Mouse (Mus musculus) G1E (cell line): Measurements from ENCODE around the gene Shroom3. TPM values are rescaled to one million over a fixed set of nuclear protein-coding genes. Genes with fewer than 3 reads are reported as not detected.

Source experiments
- ATAC-seq: 2 replicates; pipeline ENCODE4 v1.8.0; 2016; ENCODE audit warnings: mild to moderate bottlenecking; ENCODE audit not compliant: insufficient number of reproducible peaks, poor library complexity, low FRiP score, severe bottlenecking; ENCODE audit errors: extremely low read depth
- DNase-seq: peaks from one replicate; pipeline ENCODE4 v3.0.0; 2012; ENCODE audit warnings: low spot score
- H3K27me3 ChIP-seq: 2 replicates; pipeline ENCODE4 v1.6.1; 2012; ENCODE audit warnings: mild to moderate bottlenecking, low read length, inconsistent platforms; ENCODE audit not compliant: insufficient read depth
- H3K36me3 ChIP-seq: replicated peaks from 2 replicates; pipeline ENCODE3; 2012; ENCODE audit warnings: mild to moderate bottlenecking, inconsistent platforms
- H3K4me1 ChIP-seq: 2 replicates; pipeline ENCODE4 v1.6.1; 2012; ENCODE audit warnings: low read depth, low read length, inconsistent platforms, mixed read lengths; ENCODE audit not compliant: insufficient read depth
- H3K4me3 ChIP-seq: 2 replicates; pipeline ENCODE4 v1.5.1; 2012; ENCODE audit warnings: low read depth, mild to moderate bottlenecking, inconsistent platforms, low read length, moderate library complexity, mixed read lengths
- H3K9me3 ChIP-seq: replicated peaks from 2 replicates; pipeline ENCODE4 v1.6.1; 2012; ENCODE audit warnings: inconsistent platforms
- CTCF ChIP-seq: IDR thresholded peaks from 2 replicates; pipeline ENCODE4 v1.5.1; 2012; ENCODE audit warnings: low read depth, low read length, inconsistent platforms, mixed read lengths
- GATA1 ChIP-seq: IDR thresholded peaks from 2 replicates; pipeline ENCODE4 v1.6.1; 2012; ENCODE audit warnings: borderline replicate concordance, low read length, inconsistent platforms, mixed read lengths
- GATA2 ChIP-seq: IDR thresholded peaks from 2 replicates; pipeline ENCODE4 v1.6.1; 2012; ENCODE audit warnings: low read depth, low read length, inconsistent platforms, borderline replicate concordance
- POLR2AphosphoS5 ChIP-seq: IDR thresholded peaks from 2 replicates; pipeline ENCODE4 v1.6.1; 2012; ENCODE audit warnings: low read depth, low read length, inconsistent platforms; ENCODE audit not compliant: insufficient replicate concordance
- TAL1 ChIP-seq: conservative IDR thresholded peaks from 2 replicates; pipeline ENCODE4 v1.6.1; 2012; ENCODE audit warnings: low read depth, low read length, inconsistent platforms, mixed read lengths
- polyA plus RNA-seq: library from polyadenylated mRNA; stranded (reverse); fragments of >175 nt; gene quantifications from 2 replicates; pipeline ENCODE4 v1.2.3, GENCODE M21; 2012
- total RNA-seq, 2 experiments: library from RNA; stranded (forward) in 1 of 2; stranded (reverse) in 1 of 2; fragments of 200-1000 nt in 1 of 2; fragments of >200 nt in 1 of 2; fragmentation: Nextera tagmentation in 1 of 2; gene quantifications; 2 replicates each; pipeline ENCODE4 v1.2.3; 2014 to 2017

The Shroom3 gene
- total and polyA plus RNA-seq, 3 experiments, result 0.60 TPM; not detected in 2

GRCm38 (mm10) chr5:92843850-92844785 is 160.9 kb downstream of the Shroom3 start:
- no peak for ATAC-seq
- H3K36me3 ChIP-seq, result no peaks in the 10 kb centered on the region
- no peaks in the 10 kb centered on the region for H3K27me3 ChIP-seq
- no peak for TF ChIP-seq GATA2
- TF ChIP-seq CTCF, result no peak
- TF ChIP-seq POLR2AphosphoS5, result no peak
- TF ChIP-seq GATA1, result no peak
- no peak for TF ChIP-seq TAL1
- H3K9me3 ChIP-seq, result no peaks in the 10 kb centered on the region
- DNase-seq, result no peak
- H3K4me1 ChIP-seq, result no peaks in the 10 kb centered on the region
- no peak overlapping the region for H3K4me3 ChIP-seq

GRCm38 (mm10) chr5:92849743-92850142 is 166.5 kb downstream of the Shroom3 start:
- Histone ChIP-seq H3K4me1 (no peaks in the 10 kb centered on the region), H3K4me3 (no peak overlapping the region), H3K36me3 (no peaks in the 10 kb centered on the region), H3K9me3 (no peaks in the 10 kb centered on the region; the same call in 1 of the 2 replicates), H3K27me3 (no peaks in the 10 kb centered on the region)
- DNase-seq, result no peak
- ATAC-seq, result no peak
- TF ChIP-seq CTCF, result no peak
- no peak for TF ChIP-seq GATA2
- TF ChIP-seq GATA1, result no peak
- no peak for TF ChIP-seq POLR2AphosphoS5
- TF ChIP-seq TAL1, result no peak

- ATAC-seq, result no peak
- H3K4me1 ChIP-seq, result no peaks in the 10 kb centered on the region
- no peak for TF ChIP-seq GATA2
- TF ChIP-seq TAL1, result no peak
- TF ChIP-seq POLR2AphosphoS5, result no peak
- no peak for TF ChIP-seq GATA1
- no peak for TF ChIP-seq CTCF
- peaks cover 2% of the 10 kb centered on the region for H3K9me3 ChIP-seq
- no peak for DNase-seq
- H3K27me3 ChIP-seq, result 0 out of 2 replicates have a peak, but pooled peaks cover 2% of the 10 kb centered on the region
- H3K36me3 ChIP-seq, result no peaks in the 10 kb centered on the region
- H3K4me3 ChIP-seq, result no peak overlapping the region
Observed at GRCm38 (mm10) chr5:92850925-92851324, 167.7 kb downstream of the Shroom3 start.

DNA sequence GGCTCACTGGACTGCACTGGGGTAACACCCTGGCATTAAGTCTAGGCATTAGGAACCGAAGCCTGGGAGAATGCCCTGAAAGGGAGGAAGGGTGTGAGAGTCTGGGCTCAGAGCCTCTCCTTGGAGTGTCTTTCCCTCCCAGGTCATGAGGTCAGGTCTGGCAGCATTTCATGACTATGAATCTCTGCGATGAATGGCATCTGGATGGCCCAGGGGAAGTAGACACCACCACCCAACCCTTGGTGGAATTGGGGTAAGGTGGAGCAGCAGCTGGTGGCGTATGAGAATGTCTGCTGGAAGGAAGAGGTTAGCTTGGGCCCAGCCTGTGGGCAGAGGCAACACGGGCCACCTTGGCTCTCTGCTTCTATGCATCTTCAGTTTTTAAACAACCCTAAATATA is 171.7 kb downstream of the Shroom3 start:
- DNase-seq (no peak), ATAC-seq (no peak)
- no peak overlapping the region for H3K4me3 ChIP-seq
- H3K27me3 ChIP-seq, result 0 out of 2 replicates have a peak, but pooled peaks cover 2% of the 10 kb centered on the region
- H3K4me1 ChIP-seq, result no peaks in the 10 kb centered on the region
- H3K9me3 ChIP-seq, result peaks cover 10% of the 10 kb centered on the region
- H3K36me3 ChIP-seq, result no peaks in the 10 kb centered on the region
- TF ChIP-seq TAL1 (no peak), CTCF (no peak), POLR2AphosphoS5 (no peak), GATA1 (no peak), GATA2 (no peak)

DNA sequence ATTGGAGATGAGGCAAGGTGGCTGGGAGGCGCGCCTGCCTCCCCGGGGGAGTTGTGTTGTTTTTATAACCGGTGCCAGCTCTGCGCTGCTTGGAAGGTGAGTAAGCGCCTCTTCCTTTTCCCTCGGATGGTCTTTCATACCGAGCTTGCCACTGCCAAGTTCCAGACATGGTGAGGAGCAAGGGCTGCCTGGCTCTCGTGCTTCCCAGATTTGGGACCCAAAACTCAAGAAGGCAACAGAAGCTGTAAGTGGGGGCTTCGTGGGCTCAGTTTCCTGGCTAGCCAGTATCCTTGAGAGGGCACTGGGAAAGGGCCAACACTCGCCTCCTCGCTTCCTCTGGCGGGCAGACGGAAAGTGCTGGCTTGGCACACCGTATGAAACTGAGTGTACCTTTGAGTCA is 173.1 kb downstream of the Shroom3 start:
- Histone ChIP-seq H3K9me3 (peaks cover 10% of the 10 kb centered on the region), H3K27me3 (0 out of 2 replicates have a peak, but pooled peaks cover 2% of the 10 kb centered on the region), H3K4me3 (no peak overlapping the region), H3K4me1 (no peaks in the 10 kb centered on the region), H3K36me3 (no peaks in the 10 kb centered on the region)
- ATAC-seq, result no peak
- no peak for DNase-seq
- TF ChIP-seq GATA2 (no peak), CTCF (no peak), TAL1 (no peak), GATA1 (no peak), POLR2AphosphoS5 (no peak)

DNA sequence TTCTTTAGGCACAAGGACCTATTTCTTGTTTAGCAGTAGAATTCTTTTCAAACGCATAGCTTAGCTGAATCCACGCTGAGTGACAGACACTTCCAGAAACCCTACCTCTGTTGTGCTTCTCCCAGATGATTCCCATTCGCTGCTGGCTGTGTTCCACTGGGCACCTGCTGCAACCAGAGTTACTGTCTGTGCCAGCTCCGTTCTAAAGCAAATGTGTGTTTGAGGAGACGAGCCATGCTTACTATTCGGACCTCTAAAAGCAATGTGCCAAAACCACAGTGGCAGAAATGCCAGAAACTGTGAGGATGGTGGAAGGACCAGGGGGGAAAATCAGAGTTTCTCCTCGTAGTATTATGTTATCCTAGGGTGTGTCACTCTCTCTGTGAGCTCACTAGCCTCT is 173.9 kb downstream of the Shroom3 start:
- H3K36me3 ChIP-seq, result no peaks in the 10 kb centered on the region

More for the DNA sequence above, 173.9 kb downstream of the Shroom3 start:
- Histone ChIP-seq H3K4me3 (no peak overlapping the region), H3K27me3 (0 out of 2 replicates have a peak, but pooled peaks cover 2% of the 10 kb centered on the region), H3K9me3 (peaks cover 10% of the 10 kb centered on the region), H3K4me1 (no peaks in the 10 kb centered on the region)
- no peak for DNase-seq
- TF ChIP-seq TAL1 (no peak), CTCF (no peak), GATA1 (no peak), GATA2 (no peak), POLR2AphosphoS5 (no peak)
- ATAC-seq, result no peak
